Mouse (Mus musculus): ENCODE data around the gene Alpl.

- TF ChIP-seq CTCF (IDR thresholded peaks at IDR 0.05; ENCODE audit: extremely low read depth, insufficient read depth, insufficient read length, insufficient replicate concordance) (no peak), POLR2A (IDR thresholded peaks at IDR 0.05; ENCODE audit: low read depth, low read length) (no peak)
These were observed 2.6 kb downstream of the Alpl start for GRCm38 (mm10) chr4:137793611-137794010.

Measured in spleen, adult 2 months (tissue).